Mouse (Mus musculus): Measurements from ENCODE around the gene Wdr46.

Gene Wdr46

GRCm38 (mm10) chr17:33911052-33911812 lies 29.2 kb upstream of the Wdr46 start:
- in situ Hi-C loops (cut with MboI, MseI), result no loop called here

- in situ Hi-C loops (cut with MboI, MseI), result no loop called here
These were observed 28.5 kb upstream of the Wdr46 start for GRCm38 (mm10) chr17:33911813-33912414.

GRCm38 (mm10) chr17:33913264-33913663 lies 27.2 kb upstream of the Wdr46 start:
- in situ Hi-C loops (cut with MboI, MseI), result no loop called here

- in situ Hi-C loops (cut with MboI, MseI), result no loop called here
These were observed 26.6 kb upstream of the Wdr46 start for GRCm38 (mm10) chr17:33913905-33914304.

GRCm38 (mm10) chr17:33914969-33915391 lies 25.5 kb upstream of the Wdr46 start:
- in situ Hi-C loops (cut with MboI, MseI), result no loop called here

GRCm38 (mm10) chr17:33915671-33916250 lies 24.7 kb upstream of the Wdr46 start, which contains the start of the genes Tapbp and Zbtb22:
Tapbp (plus strand) TSS chr17:33915899.
Zbtb22 (plus strand) TSS chr17:33915904.
- in situ Hi-C loops (cut with MboI, MseI), result no loop called here

GRCm38 (mm10) chr17:33916294-33916693 lies 24.2 kb upstream of the Wdr46 start:
- in situ Hi-C loops (cut with MboI, MseI), result no loop called here

GRCm38 (mm10) chr17:33916847-33917655 lies 23.4 kb upstream of the Wdr46 start:
- in situ Hi-C loops (cut with MboI, MseI), result no loop called here

- in situ Hi-C loops (cut with MboI, MseI), result no loop called here
These were observed 22.7 kb upstream of the Wdr46 start for GRCm38 (mm10) chr17:33917656-33918292.

GRCm38 (mm10) chr17:33918293-33919203 lies 21.9 kb upstream of the Wdr46 start:
- in situ Hi-C loops (cut with MboI, MseI), result no loop called here

- in situ Hi-C loops (cut with MboI, MseI), result no loop called here
These were observed 20.8 kb upstream of the Wdr46 start for GRCm38 (mm10) chr17:33919351-33920281.

- in situ Hi-C loops (cut with MboI, MseI), result no loop called here
These were observed 20.0 kb upstream of the Wdr46 start for GRCm38 (mm10) chr17:33920282-33921097.

- in situ Hi-C loops (cut with MboI, MseI), result no loop called here
These were observed 19.1 kb upstream of the Wdr46 start for GRCm38 (mm10) chr17:33921361-33921760.

- in situ Hi-C loops (cut with MboI, MseI), result no loop called here
These were observed 15.7 kb upstream of the Wdr46 start for GRCm38 (mm10) chr17:33924577-33925283.

GRCm38 (mm10) chr17:33925406-33926116 lies 14.9 kb upstream of the Wdr46 start:
- in situ Hi-C loops (cut with MboI, MseI), result no loop called here

- in situ Hi-C loops (cut with MboI, MseI), result no loop called here
These were observed 14.1 kb upstream of the Wdr46 start for GRCm38 (mm10) chr17:33926207-33926932.
